Comparison of ENCODE assay signal across 24 mouse cellular contexts in the genomic region with DNA sequence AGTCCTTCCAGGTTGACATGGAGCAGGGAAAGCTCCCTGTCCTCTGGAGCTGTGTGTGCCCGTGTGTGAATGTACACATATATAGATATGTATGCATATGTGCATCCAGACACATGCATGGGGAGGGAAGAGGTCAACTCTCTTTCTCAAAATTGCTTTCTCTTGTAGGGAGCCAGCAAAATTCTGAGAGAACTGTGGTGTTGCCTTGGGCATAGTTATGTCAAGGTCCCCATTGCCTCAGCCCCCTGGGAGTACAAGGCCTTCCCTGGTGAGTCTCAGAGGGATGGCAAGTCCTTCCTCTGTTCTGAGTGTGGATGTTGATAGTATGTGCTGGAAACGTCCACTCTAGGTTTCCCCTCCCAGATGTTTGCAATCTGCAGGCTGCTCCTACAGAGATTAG.
"Had no signal": no experiment of that assay in that cellular context is flagged by ENCODE, and none has a peak within 500 bp of the region (broad histone marks: within the 10 kb centered on the region; RNA-seq: fewer than 3 reads in every experiment).

No protein-coding gene starts in this region.

- ATAC-seq: hindbrain, postnatal 0 days; intestine, embryonic 16.5 days had no signal

- DNase-seq: gastrocnemius, postnatal 14 days; gastrocnemius, postnatal 36 days; heart, adult 2 months; heart, postnatal 14 days; heart, postnatal 36 days; kidney, adult 11 months; kidney, adult 2 months; kidney, adult 9 months; kidney, postnatal 10 days; kidney, postnatal 4 days; liver; liver, embryonic 13.5 days had no signal

- H3K9me3 ChIP-seq: heart, embryonic 13.5 days; heart, embryonic 15.5 days; hindbrain, embryonic 13.5 days; hindbrain, embryonic 15.5 days; limb, embryonic 10.5 days; limb, embryonic 12.5 days; liver, embryonic 13.5 days had no signal

- H3K4me1 ChIP-seq: heart, embryonic 13.5 days; heart, embryonic 15.5 days; hindbrain, embryonic 13.5 days; hindbrain, embryonic 15.5 days; liver, embryonic 13.5 days had no signal

- H3K27ac ChIP-seq: heart, adult 2 months; heart, embryonic 13.5 days; heart, embryonic 15.5 days; hindbrain, embryonic 13.5 days; hindbrain, embryonic 15.5 days; hindbrain, postnatal 0 days; layer of hippocampus, adult 2 months; left cerebral cortex, adult 2 months; limb, embryonic 10.5 days; liver, embryonic 13.5 days had no signal

- H3K9ac ChIP-seq: heart, embryonic 13.5 days; heart, embryonic 15.5 days; hindbrain, embryonic 13.5 days; hindbrain, embryonic 15.5 days; limb, embryonic 12.5 days; liver, embryonic 13.5 days had no signal

- H3K36me3 ChIP-seq: heart, embryonic 13.5 days; heart, embryonic 15.5 days; hindbrain, embryonic 13.5 days; hindbrain, embryonic 15.5 days; limb, embryonic 10.5 days; limb, embryonic 12.5 days; liver, embryonic 13.5 days had no signal

- H3K4me2 ChIP-seq: heart, embryonic 11.5 days; heart, embryonic 13.5 days; heart, embryonic 15.5 days; hindbrain, embryonic 13.5 days; hindbrain, embryonic 15.5 days; limb, embryonic 12.5 days; liver, embryonic 11.5 days; liver, embryonic 13.5 days had no signal

- H3K4me3 ChIP-seq: heart, adult 2 months; heart, embryonic 13.5 days; heart, embryonic 15.5 days; hindbrain, embryonic 13.5 days; hindbrain, embryonic 15.5 days; layer of hippocampus, adult 2 months; left cerebral cortex, adult 2 months; limb, embryonic 10.5 days; limb, embryonic 12.5 days; liver, embryonic 13.5 days had no signal

- H3K27me3 ChIP-seq: heart, embryonic 13.5 days; heart, embryonic 15.5 days; hindbrain, embryonic 13.5 days; hindbrain, embryonic 15.5 days; limb, embryonic 12.5 days; liver, embryonic 13.5 days had no signal
